Mouse (Mus musculus): Measurements from ENCODE around the gene Zfp945. TPM values are rescaled to one million over a fixed set of nuclear protein-coding genes. Genes with fewer than 3 reads are reported as not detected.
"Not testable (repeated sequence)": the region's sequence is repeated elsewhere in the genome, so short reads cannot be mapped to it uniquely, and the experiment has no call there.

Gene Zfp945
- 1 to 10 TPM; 2.5 to 3.1 TPM for total RNA-seq (2021)
- long read RNA-seq, experiment 1, full-length matches to known transcripts, result 1 of 3 reads
- long read RNA-seq, experiment 1, partial matches to known transcripts, result 0 of 3 reads
- long read RNA-seq, experiment 1, other reads (novel, unspliced or antisense), result 2 of 3 reads
- long read RNA-seq, experiment 2, full-length matches to known transcripts, result 5 of 6 reads
- long read RNA-seq, experiment 2, partial matches to known transcripts, result 0 of 6 reads
- long read RNA-seq, experiment 2, other reads (novel, unspliced or antisense), result 1 of 6 reads

DNA sequence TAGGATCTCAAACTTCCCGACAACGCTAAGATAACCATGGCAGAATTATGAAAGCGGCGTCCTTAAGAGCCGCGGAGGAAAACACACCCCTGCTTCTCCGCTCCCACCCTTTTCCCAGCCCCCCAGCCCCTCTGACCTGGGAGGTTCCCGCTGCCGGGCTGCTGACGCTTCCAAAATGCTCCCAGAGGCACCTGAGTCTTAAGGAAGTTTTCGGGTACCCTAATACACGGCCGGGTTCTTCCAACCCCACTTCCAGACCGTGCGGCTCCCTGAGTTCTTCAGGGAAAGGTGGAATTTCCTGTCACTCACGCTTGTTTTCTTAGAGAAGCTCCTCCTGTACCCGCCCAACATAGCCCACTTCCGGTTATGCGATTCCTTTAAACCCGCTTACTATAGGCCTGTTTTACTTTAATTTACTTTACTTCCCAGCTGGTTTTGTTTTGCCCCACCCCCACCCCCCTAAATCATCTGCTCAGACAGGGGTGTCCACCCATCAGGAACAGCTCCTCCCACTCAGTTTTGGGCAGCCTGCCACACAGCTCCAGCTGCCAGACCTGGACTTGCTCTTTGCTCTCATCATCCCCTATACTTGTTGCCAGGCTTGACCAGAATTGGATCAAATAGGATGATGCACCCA is at the start of gene Zfp945:
TSS of gene Zfp945 (minus strand) at position 290 of the 637 bp plus-strand sequence.
- intact Hi-C loops (cut with DNase I), result no loop called here
- DNase-seq, result peak; percentile 53 to 62

DNA sequence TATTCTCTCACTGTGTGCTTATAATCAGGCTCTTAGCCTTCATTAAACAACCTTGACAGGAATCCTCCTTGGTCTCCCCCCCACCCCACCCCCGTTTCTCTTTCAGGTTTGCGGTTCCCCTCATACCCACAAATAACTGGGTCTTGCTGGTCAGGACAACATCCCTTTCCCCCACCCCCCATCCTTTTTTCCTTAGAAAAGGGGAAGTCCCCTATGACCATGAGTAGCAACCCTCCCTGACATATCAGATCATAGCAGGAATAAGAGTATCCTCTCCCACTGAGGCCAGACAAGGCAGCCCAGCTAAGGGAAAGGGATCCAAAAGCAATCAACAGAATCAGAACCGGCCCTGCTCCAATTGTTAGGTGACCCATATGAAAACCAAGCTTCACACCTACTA is 21.4 kb upstream of the Zfp945 start:
- no peak for DNase-seq
- intact Hi-C loops (cut with DNase I), result no loop called here

DNA sequence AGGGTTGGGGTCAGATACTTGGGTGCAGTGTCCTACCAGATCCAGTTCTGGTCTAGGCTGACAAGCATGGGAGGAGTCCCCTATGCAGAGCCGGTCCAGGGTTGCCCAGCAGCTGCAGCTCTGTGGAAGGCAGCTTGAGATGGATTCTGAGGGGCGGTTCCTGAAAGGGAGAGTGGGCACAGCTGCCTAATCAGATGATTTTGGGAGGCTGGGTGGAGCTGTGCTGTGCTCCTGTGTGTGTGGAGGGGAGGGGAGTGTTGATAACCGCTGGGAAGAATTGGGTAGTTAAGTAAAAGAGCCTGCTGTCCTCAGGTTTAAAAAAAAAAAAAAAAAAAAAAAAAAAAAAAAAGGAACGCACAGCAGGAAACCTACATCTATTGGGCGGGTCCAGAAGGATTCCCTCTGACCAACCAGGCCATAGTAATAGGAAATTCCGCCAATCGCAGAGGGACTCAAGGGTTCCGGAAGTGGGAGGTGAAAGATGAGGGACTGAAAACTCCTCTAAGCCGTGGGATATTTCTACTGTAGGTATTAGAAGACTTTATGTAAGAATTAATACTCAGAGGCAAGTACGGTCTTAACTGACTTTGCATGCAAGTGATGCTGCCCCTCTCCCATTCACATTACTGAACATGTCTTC is 17.2 kb upstream of the Zfp945 start:
- intact Hi-C loops (cut with DNase I), result no loop called here
- no peak for DNase-seq

DNA sequence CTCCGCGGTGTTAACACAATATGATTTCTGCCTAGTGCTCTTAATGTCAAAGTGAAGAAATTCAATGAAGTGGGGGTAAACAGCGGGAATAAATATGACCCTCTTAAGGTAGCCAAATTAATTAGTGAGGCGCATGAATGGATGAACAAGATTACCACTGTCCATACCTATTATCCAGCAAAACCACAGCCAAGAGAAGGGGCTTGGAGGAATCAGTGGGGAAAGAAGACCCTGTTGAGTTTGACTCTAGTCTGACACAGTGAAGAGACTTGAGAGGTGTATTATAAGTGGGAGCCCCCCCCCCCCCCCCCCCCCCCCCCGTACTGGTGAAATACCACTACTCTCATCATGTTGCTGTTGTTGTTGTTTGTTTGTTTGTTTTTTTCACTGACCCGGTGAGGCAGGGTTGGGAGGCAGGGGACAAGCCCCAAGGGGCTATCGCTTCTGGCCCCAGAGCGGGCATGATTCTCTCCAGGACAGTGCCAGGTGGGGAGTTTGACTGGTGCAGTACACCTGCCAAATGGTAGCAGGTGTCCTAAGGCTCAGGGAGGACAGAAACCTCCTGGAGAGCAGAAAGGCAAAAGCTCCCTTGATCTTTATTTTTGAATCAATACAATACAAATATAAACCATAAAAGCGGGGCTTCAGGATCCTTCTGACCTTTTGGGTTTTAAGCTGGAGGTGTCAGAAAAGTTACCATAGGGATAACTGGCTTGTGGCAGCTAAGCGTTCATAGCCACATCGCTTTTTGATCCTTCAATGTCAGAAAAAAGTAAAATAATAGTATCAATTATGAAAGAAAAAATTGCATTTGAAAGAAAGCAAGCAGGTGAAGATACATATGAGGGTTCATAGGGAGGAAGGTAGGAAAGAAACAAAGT is 10.7 kb upstream of the Zfp945 start:
- DNase-seq, result no peak
- intact Hi-C loops (cut with DNase I), result no loop called here

DNA sequence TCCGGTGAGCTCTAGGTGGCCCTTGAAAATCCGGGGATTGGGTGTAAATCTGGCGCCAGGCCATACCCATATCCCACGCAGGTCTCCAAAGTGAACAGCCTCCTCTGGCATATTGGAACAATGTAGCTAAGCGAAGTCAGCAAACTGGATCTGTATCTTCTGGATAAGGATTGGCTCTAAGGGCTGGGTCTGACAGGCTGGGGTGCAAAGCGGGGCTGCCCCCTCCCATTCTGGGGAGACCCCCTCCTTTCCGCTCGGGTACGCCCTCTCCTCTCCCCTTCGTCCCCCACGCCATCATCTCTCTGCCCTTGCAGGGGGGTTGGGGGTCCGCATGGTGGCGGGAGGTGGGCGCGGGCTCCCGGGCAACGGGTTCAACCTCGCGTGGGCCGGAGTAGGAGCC is 9.4 kb upstream of the Zfp945 start:
- intact Hi-C loops (cut with DNase I), result no loop called here
- DNase-seq, result no peak

DNA sequence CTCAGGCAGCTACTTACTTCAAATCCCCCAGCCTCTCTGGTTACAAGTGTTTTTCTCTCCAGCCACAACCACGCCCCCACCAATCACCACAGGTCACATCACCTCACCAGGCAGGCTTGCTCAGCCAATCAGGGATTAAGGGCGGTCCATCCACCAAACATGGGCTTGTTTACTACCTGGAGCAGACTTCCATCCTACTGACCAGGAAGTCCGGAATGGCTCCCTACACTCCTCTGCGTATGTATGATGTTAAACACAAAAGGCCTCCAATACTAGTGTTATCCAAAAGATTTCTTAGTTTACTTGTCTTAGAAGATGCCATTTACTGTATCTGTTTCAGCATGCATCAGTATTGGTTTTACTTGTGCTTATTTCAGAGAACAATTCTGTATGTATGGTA is 8.6 kb upstream of the Zfp945 start:
- intact Hi-C loops (cut with DNase I); DNase-seq: not testable (repeated sequence)

DNA sequence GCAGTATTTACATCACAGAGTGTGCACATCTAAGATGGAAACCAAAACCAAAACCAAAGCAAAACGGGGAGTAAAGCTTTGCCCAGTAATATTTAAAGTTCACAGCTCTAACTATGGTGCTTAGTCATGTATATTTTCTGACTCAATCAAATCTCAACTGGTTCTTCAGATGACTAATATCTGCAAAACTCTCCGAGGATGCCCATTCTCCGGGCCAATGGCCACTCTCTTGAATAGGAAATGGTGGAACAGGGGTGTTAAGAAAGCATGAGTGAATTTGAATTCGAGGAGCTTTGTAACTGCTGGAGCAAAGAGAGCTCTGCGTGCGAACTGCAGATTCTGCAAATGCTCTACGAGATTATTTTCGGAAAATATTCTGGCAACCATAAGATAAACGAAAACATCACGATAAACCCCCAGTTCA is 501 bp downstream of the Zfp945 start:
- intact Hi-C loops (cut with DNase I), result no loop called here
- no peak for DNase-seq

DNA sequence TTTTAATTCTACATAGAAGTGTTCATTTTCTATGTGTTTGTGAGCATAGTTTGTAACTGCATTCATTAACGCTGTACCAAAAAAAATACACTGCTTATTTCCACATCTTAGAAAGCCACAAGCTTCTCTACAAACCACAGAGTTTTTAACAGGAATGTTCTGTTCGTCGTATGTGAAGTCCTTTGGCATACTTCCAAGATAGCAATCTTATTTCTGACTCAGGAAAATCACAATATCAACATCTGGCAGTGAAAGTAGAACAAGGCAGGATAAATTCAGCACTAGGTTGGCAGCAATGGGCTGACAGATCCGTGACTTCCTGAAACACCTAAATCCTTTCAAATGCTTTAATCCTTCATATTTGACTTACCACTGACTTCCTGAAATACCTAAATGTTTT is 45.8 kb downstream of the Zfp945 start:
- no peak for DNase-seq
- intact Hi-C loops (cut with DNase I), result no loop called here

DNA sequence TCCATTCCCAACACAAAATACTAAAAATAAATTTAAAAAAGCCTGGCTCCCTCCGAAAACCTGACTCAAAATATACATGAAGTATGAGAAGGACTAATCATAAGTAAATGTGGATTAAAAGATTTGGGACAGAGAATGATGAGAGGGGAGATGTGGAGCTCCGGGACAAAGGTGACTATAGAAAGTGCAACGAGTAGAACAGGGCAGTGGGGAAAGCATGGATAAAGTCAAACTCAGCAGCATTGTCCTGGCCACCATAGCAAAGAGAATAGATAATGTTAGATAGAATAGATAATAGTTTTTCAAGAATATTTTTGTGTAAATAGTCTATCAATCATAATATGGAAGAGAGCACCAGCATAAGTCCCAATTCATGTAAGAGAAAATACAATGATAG is 48.7 kb downstream of the Zfp945 start:
- no peak for DNase-seq
- intact Hi-C loops (cut with DNase I), result no loop called here

DNA sequence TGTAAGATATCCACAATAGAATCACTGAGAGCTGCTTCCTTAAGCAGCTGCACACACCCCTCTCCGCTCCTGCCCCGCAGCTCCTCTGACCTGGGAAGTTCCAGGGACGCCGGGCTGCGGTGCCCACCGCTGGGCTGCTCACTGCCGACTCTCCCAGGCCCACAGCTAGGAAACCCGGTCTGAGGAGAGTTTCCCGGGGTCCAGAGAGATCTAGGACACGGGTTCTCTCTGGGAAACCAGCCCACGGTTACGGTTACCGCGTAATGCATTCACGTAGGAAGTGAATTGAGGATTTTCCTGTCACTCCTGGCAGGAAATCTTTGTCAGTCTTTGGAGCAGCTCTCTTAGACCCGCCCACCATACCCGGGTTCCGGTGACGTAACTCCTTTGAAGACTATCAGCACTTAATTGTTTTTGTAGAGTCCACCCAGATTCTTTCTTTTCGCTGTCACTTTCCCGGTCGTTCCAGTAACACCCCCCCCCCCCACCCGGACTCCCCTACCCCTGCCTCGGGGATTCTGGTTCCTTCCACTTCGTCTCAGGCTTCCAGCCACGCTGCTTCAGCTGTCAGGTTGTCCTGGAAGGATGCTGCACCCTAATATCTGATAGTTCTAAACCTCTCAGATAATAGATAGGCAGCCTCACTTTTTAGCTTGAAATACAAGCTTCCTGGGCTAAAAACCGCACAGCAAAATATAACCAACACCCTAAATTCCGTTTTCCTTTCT is 49.3 kb downstream of the Zfp945 start:
- DNase-seq, result peak; percentile 19 to 26
- intact Hi-C loops (cut with DNase I), result no loop called here

DNA sequence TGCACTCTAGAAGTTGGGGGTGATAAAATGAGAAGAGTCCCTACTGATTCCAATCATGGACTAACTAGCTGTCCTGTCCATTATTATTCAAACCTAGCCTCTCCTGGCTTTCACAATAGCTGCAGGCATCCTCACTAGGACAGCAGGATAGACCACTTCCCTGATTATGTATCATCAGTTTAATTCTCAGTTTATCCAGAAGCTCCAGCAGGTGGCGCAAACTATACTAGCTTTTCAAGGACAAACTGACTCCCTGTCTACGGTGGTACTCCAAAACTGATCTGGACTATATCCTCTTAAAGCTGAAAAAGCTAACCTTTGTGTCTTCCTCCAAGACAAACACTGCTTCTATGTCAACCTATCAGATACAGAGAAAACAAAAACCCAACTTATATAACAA is 67.2 kb downstream of the Zfp945 start:
- intact Hi-C loops (cut with DNase I), result no loop called here
- DNase-seq, result no peak

Other genes with a start within 250 kb of the Zfp945 start
- gene Vmn2r113, start 75.8 kb upstream of the Zfp945 start, total RNA-seq (2021), result not detected
- gene Vmn2r-ps130, start 194.0 kb upstream of the Zfp945 start, total RNA-seq (2021), result not detected

Data from gastrocnemius, postnatal 36 days (tissue).